Mouse (Mus musculus) urinary bladder, postnatal 10 days (tissue): ENCODE data around the gene Olfr463.
"Not testable (repeated sequence)": the region's sequence is repeated elsewhere in the genome, so short reads cannot be mapped to it uniquely, and the experiment has no call there.

Experiments used
- DNase-seq: peaks from one replicate; pipeline ENCODE4 v3.0.0; 2022; ENCODE audit warnings: low spot score

Olfr463 gene

GRCm38 (mm10) chr11:87897287-87897686 lies at the start of gene Olfr463:
Gene Olfr463, minus strand, starts transcription at chr11:87897387.
- no peak for DNase-seq

- no peak for DNase-seq
Observed at GRCm38 (mm10) chr11:87935467-87935866, 38.3 kb upstream of the Olfr463 start.

GRCm38 (mm10) chr11:87933731-87934130 lies 36.5 kb upstream of the Olfr463 start:
- no peak for DNase-seq

- no peak for DNase-seq
Observed at GRCm38 (mm10) chr11:87930348-87930747, 33.2 kb upstream of the Olfr463 start.

GRCm38 (mm10) chr11:87920966-87921365 lies 23.8 kb upstream of the Olfr463 start, which contains the start of gene Olfr464:
Gene Olfr464, minus strand, starts transcription at chr11:87920967.
- no peak for DNase-seq

GRCm38 (mm10) chr11:87920301-87920700 lies 23.1 kb upstream of the Olfr463 start:
- no peak for DNase-seq

GRCm38 (mm10) chr11:87916005-87916404 lies 18.8 kb upstream of the Olfr463 start:
- DNase-seq, result no peak

- no peak for DNase-seq
Observed at GRCm38 (mm10) chr11:87904331-87904730, 7.1 kb upstream of the Olfr463 start.

GRCm38 (mm10) chr11:87892168-87892567 lies 5.0 kb downstream of the Olfr463 start, which contains the start of gene Olfr462:
Gene Olfr462, minus strand, starts transcription at chr11:87892268.
- DNase-seq, result no peak

- DNase-seq, result no peak
Observed at GRCm38 (mm10) chr11:87884856-87885255, 12.3 kb downstream of the Olfr463 start.

GRCm38 (mm10) chr11:87883493-87883892 lies 13.7 kb downstream of the Olfr463 start:
- DNase-seq, result no peak

GRCm38 (mm10) chr11:87881714-87882113 lies 15.5 kb downstream of the Olfr463 start:
- no peak for DNase-seq

- DNase-seq, result no peak
Observed at GRCm38 (mm10) chr11:87879826-87880225, 17.4 kb downstream of the Olfr463 start.

- DNase-seq, result no peak
Observed at GRCm38 (mm10) chr11:87875436-87875835, 21.8 kb downstream of the Olfr463 start, which contains the start of gene Epx. Gene Epx, minus strand, starts transcription at chr11:87875536.

- no peak for DNase-seq
Observed at GRCm38 (mm10) chr11:87871766-87872165, 25.4 kb downstream of the Olfr463 start.

GRCm38 (mm10) chr11:87870096-87870495 lies 27.1 kb downstream of the Olfr463 start:
- DNase-seq, result no peak

GRCm38 (mm10) chr11:87866891-87867290 lies 30.3 kb downstream of the Olfr463 start:
- not testable (repeated sequence) for DNase-seq

GRCm38 (mm10) chr11:87862805-87863204 lies 34.4 kb downstream of the Olfr463 start:
- no peak for DNase-seq

GRCm38 (mm10) chr11:87860426-87860825 lies 36.8 kb downstream of the Olfr463 start:
- no peak for DNase-seq

GRCm38 (mm10) chr11:87859273-87859672 lies 37.9 kb downstream of the Olfr463 start:
- DNase-seq, result no peak

- no peak for DNase-seq
Observed at GRCm38 (mm10) chr11:87854550-87854949, 42.6 kb downstream of the Olfr463 start.

GRCm38 (mm10) chr11:87853597-87853954 lies 43.6 kb downstream of the Olfr463 start:
- no peak for DNase-seq

- peak; percentile 60 for DNase-seq
Observed at GRCm38 (mm10) chr11:87852690-87853596, 44.2 kb downstream of the Olfr463 start, which contains the start of gene Mks1. Gene Mks1, plus strand, starts transcription at chr11:87853215.
